Mouse (Mus musculus): ENCODE results near the gene Elp1.

GRCm38 (mm10) chr4:56791373-56791772 is 10.8 kb downstream of the Elp1 start:
- TF ChIP-seq POLR2A (IDR thresholded peaks at IDR 0.05; ENCODE audit: borderline replicate concordance, extremely low read depth, low read depth, low read length) (no peak), CTCF (IDR thresholded peaks at IDR 0.05; ENCODE audit: insufficient read depth, low read length) (0 out of 2 replicates have a peak, but pooled peaks have one; percentile 32)
